Mouse (Mus musculus): ENCODE data around the gene Vps13d. TPM values are rescaled to one million over a fixed set of nuclear protein-coding genes. Genes with fewer than 3 reads are reported as not detected.
"Not testable (repeated sequence)": the region's sequence is repeated elsewhere in the genome, so short reads cannot be mapped to it uniquely, and the experiment has no call there.

Gene Vps13d
- total and polyA plus RNA-seq, 3 experiments, result 13.3 to 56.2 (median 49.7) TPM

- no peak for DNase-seq
Measured at GRCm38 (mm10) chr4:145211076-145211475, 16.3 kb upstream of the Vps13d start.

- no peak for DNase-seq
Measured at GRCm38 (mm10) chr4:145210564-145210963, 15.8 kb upstream of the Vps13d start.

- DNase-seq, result no peak
Measured at GRCm38 (mm10) chr4:145209690-145210088, 14.9 kb upstream of the Vps13d start.

GRCm38 (mm10) chr4:145209076-145209689 lies 14.4 kb upstream of the Vps13d start:
- no peak for DNase-seq

- DNase-seq, result no peak
Measured at GRCm38 (mm10) chr4:145207718-145208371, 13.0 kb upstream of the Vps13d start.

- DNase-seq, result no peak
Measured at GRCm38 (mm10) chr4:145204779-145205178, 10.0 kb upstream of the Vps13d start.

- DNase-seq, result no peak
Measured at GRCm38 (mm10) chr4:145203305-145203704, 8.5 kb upstream of the Vps13d start.

GRCm38 (mm10) chr4:145201424-145201823 lies 6.6 kb upstream of the Vps13d start:
- DNase-seq, result peak; percentile 59

- DNase-seq, result peak; percentile 60
Measured at GRCm38 (mm10) chr4:145199982-145200699, 5.3 kb upstream of the Vps13d start.

- DNase-seq, result no peak
Measured at GRCm38 (mm10) chr4:145196586-145196985, 1.8 kb upstream of the Vps13d start.

GRCm38 (mm10) chr4:145195172-145195571 lies 367 bp upstream of the Vps13d start:
- no peak for DNase-seq

GRCm38 (mm10) chr4:145193991-145194511 lies 754 bp downstream of the Vps13d start:
- peak; percentile 86 for DNase-seq

- no peak for DNase-seq
Measured at GRCm38 (mm10) chr4:145193406-145193805, 1.4 kb downstream of the Vps13d start.

GRCm38 (mm10) chr4:145192686-145193085 lies 2.1 kb downstream of the Vps13d start:
- peak; percentile 89 for DNase-seq

GRCm38 (mm10) chr4:145188561-145188960 lies 6.2 kb downstream of the Vps13d start:
- DNase-seq, result no peak

GRCm38 (mm10) chr4:145187619-145188018 lies 7.2 kb downstream of the Vps13d start:
- no peak for DNase-seq

GRCm38 (mm10) chr4:145178918-145179549 lies 15.8 kb downstream of the Vps13d start:
- DNase-seq, result no peak

GRCm38 (mm10) chr4:145165542-145165941 lies 29.3 kb downstream of the Vps13d start:
- not testable (repeated sequence) for DNase-seq

GRCm38 (mm10) chr4:145164111-145164510 lies 30.7 kb downstream of the Vps13d start:
- DNase-seq, result peak; percentile 77

GRCm38 (mm10) chr4:145161243-145161642 lies 33.6 kb downstream of the Vps13d start:
- no peak for DNase-seq

GRCm38 (mm10) chr4:145155956-145156355 lies 38.8 kb downstream of the Vps13d start:
- DNase-seq, result peak; percentile 55

GRCm38 (mm10) chr4:145151103-145151486 lies 43.7 kb downstream of the Vps13d start:
- no peak for DNase-seq
